Mouse (Mus musculus): ENCODE results near the gene Gramd1c.

DNA sequence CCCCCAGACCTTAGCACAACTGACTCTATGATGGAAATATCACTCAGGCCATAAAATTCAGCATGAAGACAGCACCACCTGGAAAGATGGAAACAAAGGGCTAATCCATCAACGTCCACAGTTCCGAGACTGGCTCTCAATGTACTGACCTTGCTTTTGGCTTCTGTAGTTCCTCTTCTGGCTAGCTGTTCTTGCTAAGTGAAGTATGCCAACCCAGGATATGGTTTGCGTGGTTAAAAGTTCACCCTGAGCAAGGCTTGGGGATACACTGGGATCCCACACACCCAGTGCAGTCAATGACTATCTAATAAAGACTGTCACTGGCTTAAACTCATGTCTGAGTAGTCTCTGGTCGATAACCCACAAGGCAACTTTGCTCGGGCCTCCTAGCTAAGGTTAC is 13.0 kb downstream of the Gramd1c start:
- TF ChIP-seq CTCF (IDR thresholded peaks at IDR 0.05; ENCODE audit: low read depth): no peak
- TF ChIP-seq EP300 (IDR thresholded peaks at IDR 0.05; ENCODE audit: low read depth): no peak

All from liver, embryonic 14.5 days (tissue).